ENCODE assay signal across 10 mouse cellular contexts in the genomic region with DNA sequence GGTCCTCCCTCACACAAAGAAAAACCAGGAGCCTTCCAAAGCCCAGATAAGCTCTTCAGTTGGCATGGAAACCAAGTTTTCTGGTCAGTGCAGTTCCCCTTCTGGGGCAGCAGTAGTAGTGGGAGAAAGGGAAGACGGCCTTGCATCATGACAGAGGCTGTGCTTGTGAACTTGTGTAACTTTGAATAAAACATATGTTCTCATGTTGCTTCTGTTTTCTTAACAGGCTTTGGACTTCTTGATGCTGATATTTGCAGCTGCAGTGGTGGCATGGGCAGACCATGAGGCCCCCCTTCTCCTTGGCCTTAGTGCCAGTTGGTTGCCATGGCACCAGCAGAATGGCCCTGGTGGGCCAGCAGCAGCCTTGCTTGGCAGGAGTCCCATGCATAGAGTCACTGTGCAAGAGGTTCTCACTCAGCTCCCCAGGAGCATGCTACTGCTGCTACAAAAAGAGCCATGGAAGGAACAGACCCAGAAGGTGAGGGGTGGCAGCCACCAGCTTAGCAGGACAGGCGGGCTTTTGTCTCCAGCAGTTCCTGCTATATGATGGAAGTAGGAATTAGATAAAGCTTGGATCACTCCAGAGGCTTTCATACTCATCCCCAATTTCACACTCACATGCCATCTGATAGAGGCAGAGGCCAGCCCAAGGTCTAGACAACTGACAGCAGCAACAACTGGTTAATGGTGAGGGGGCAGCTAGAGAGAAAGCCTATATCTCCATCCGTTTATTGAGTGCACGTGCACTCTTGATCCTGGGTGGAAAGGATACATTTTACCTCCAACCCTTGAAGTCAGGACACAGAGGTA. TPM values are rescaled to one million over a fixed set of nuclear protein-coding genes. Genes with fewer than 3 reads are reported as not detected.
DNase-seq lines count a peak whose midpoint lies in the region; ATAC-seq lines count a peak whose summit lies in the region.
"Had no signal": no experiment of that assay in that cellular context is flagged by ENCODE, and none has a peak within 500 bp of the region (broad histone marks: within the 10 kb centered on the region; RNA-seq: fewer than 3 reads in every experiment).

No protein-coding gene starts in this region.

- H3K27me3 ChIP-seq in heart, embryonic 12.5 days (replicated peaks): no peaks in the 10 kb centered on the region
- no peaks in the 10 kb centered on the region for H3K27me3 ChIP-seq in heart, embryonic 10.5 days (ENCODE audit: insufficient read depth, poor library complexity, severe bottlenecking)
- H3K27me3 ChIP-seq in midbrain, embryonic 15.5 days (replicated peaks): no peaks in the 10 kb centered on the region
- H3K27me3 ChIP-seq: CH12.LX; liver, embryonic 13.5 days had no signal

- no peaks in the 10 kb centered on the region for H3K9me3 ChIP-seq in heart, embryonic 12.5 days (replicated peaks)
- H3K9me3 ChIP-seq in heart, embryonic 10.5 days: no peaks in the 10 kb centered on the region
- H3K9me3 ChIP-seq in midbrain, embryonic 15.5 days: no peaks in the 10 kb centered on the region
- H3K9me3 ChIP-seq: liver, embryonic 13.5 days had no signal

- WGBS in heart, embryonic 12.5 days: 74% methylated on average over 4 of the region's 4 CpGs
- WGBS in heart, embryonic 10.5 days: 82% methylated on average over 4 of the region's 4 CpGs
- WGBS in midbrain, embryonic 15.5 days: 47% methylated on average over 4 of the region's 4 CpGs

- H3K4me1 ChIP-seq in heart, embryonic 12.5 days (replicated peaks): peaks cover 7% of the 10 kb centered on the region; the same call in 1 of the 2 replicates
- H3K4me1 ChIP-seq in heart, embryonic 10.5 days: no peaks in the 10 kb centered on the region
- peaks cover 5% of the 10 kb centered on the region; the same call in 1 of the 2 replicates for H3K4me1 ChIP-seq in midbrain, embryonic 15.5 days
- H3K4me1 ChIP-seq: liver, embryonic 13.5 days had no signal

- intact Hi-C loops in left cerebral cortex, postnatal 25 days (cut with DNase I): no loop called here

- no peak overlapping the region for H3K9ac ChIP-seq in heart, embryonic 12.5 days
- no peak overlapping the region for H3K9ac ChIP-seq in midbrain, embryonic 15.5 days
- H3K9ac ChIP-seq: liver, embryonic 13.5 days had no signal

- H3K4me3 ChIP-seq in heart, embryonic 12.5 days: no peak overlapping the region
- H3K4me3 ChIP-seq in heart, embryonic 10.5 days: no peak overlapping the region
- no peak overlapping the region for H3K4me3 ChIP-seq in midbrain, embryonic 15.5 days
- H3K4me3 ChIP-seq: liver, embryonic 13.5 days had no signal

- DNase-seq in heart, embryonic 10.5 days (ENCODE audit: low spot score): no peak
- DNase-seq in cerebellum, postnatal 10 days: peak; percentile 82 to 91
- DNase-seq in frontal cortex, postnatal 36 days (ENCODE audit: low spot score in 2 of 2): peak; percentile 19 to 29
- peak; percentile 23 to 28 for DNase-seq in left cerebral cortex, postnatal 25 days (ENCODE audit: low spot score in 2 of 2)
- DNase-seq in testis, postnatal 10 days (ENCODE audit: low spot score): peak; percentile 46
- no peak for DNase-seq in kidney, postnatal 14 days
- DNase-seq: liver, embryonic 13.5 days had no signal

- no peak overlapping the region for H3K4me2 ChIP-seq in heart, embryonic 12.5 days
- no peak overlapping the region for H3K4me2 ChIP-seq in midbrain, embryonic 15.5 days
- H3K4me2 ChIP-seq: liver, embryonic 13.5 days had no signal

- no peak overlapping the region for H3K27ac ChIP-seq in heart, embryonic 12.5 days (ENCODE audit: poor library complexity, severe bottlenecking)
- no peak overlapping the region for H3K27ac ChIP-seq in heart, embryonic 10.5 days
- H3K27ac ChIP-seq in midbrain, embryonic 15.5 days: 0 out of 2 replicates have a peak overlapping the region, but pooled peaks have one; percentile 6
- H3K27ac ChIP-seq: liver, embryonic 13.5 days had no signal

- 0 out of 2 replicates have a peak, but pooled peaks have one; percentile 9 for ATAC-seq in heart, embryonic 12.5 days (ENCODE audit: insufficient number of reproducible peaks, low FRiP score)
- ATAC-seq in midbrain, embryonic 15.5 days (replicated peaks): peak; percentile 96

- 0 out of 2 replicates have a peak, but pooled peaks cover 7% of the 10 kb centered on the region for H3K36me3 ChIP-seq in heart, embryonic 12.5 days
- peaks cover 5% of the 10 kb centered on the region; the same call in 1 of the 2 replicates for H3K36me3 ChIP-seq in heart, embryonic 10.5 days
- H3K36me3 ChIP-seq in midbrain, embryonic 15.5 days (replicated peaks): no peaks in the 10 kb centered on the region

RNA-seq across cellular contexts. Expression of gene Hacd4, which starts 31.6 kb away (rescaled TPM):
- 8.8 and 9.0 TPM in 2 replicates for polyA plus RNA-seq in heart, embryonic 12.5 days (2016; fragmentation: Nextera tagmentation; extraction: Ambion mirVana)
- 5.5 and 8.2 TPM in 2 replicates for polyA plus RNA-seq in heart, embryonic 10.5 days (2016; fragmentation: Nextera tagmentation; extraction: Ambion mirVana)
- total RNA-seq in left cerebral cortex, postnatal 25 days (2021): 1 to 10 TPM; 1.1 to 2.0 TPM
- 3.9 TPM in 2 replicates for polyA plus RNA-seq in midbrain, embryonic 15.5 days (2015; fragmentation: Nextera tagmentation; extraction: Ambion mirVana)

Comparison
In these comparisons a context has a peak if more than half of its experiments do, and no peak if none do; other contexts are left out.
1. DNase-seq: peak in cerebellum, postnatal 10 days (2 of 2), frontal cortex, postnatal 36 days (2 of 2), left cerebral cortex, postnatal 25 days (2 of 2) and testis, postnatal 10 days (single experiment); none in heart, embryonic 10.5 days (single experiment) and kidney, postnatal 14 days (single experiment).